Mouse (Mus musculus) liver, embryonic 14.5 days (tissue): ENCODE measurements around the gene Hpcal4. TPM values are rescaled to one million over a fixed set of nuclear protein-coding genes. Genes with fewer than 3 reads are reported as not detected.
A peak's percentile ranks its signal among the peaks of the same experiment; 100 is the strongest.

Source experiments
- ATAC-seq: fragments of 200-750 bp; cut with Nextera tagmentation; 2 replicates; pipeline ENCODE4 v1.8.0; 2017; ENCODE audit warnings: moderate number of reproducible peaks, mild to moderate bottlenecking, moderate library complexity; ENCODE audit not compliant: insufficient read depth
- DNase-seq, 3 experiments: peaks; one replicate each; pipeline ENCODE4 v3.0.0-alpha.2; 2012 to 2013; ENCODE audit warnings: low read depth in 3 of 3, low spot score in 3 of 3
- H3K27ac ChIP-seq: fragments of 300-500 bp; sonication (generic); 2 replicates; pipeline ENCODE4 v1.5.1; 2014; ENCODE audit warnings: moderate library complexity, mild to moderate bottlenecking, control low read depth, inconsistent platforms
- H3K27me3 ChIP-seq: fragments of 300-500 bp; sonication (generic); 2 replicates; pipeline ENCODE4 v1.6.1; 2014; ENCODE audit warnings: mild to moderate bottlenecking, low read length, moderate library complexity; ENCODE audit not compliant: control insufficient read depth, insufficient read depth
- H3K36me3 ChIP-seq: fragments of 300-500 bp; sonication (generic); replicated peaks from 2 replicates; pipeline ENCODE4 v1.6.1; 2014; ENCODE audit warnings: low read depth; ENCODE audit not compliant: control insufficient read depth, insufficient read depth
- H3K4me1 ChIP-seq, 2 experiments: fragments of 200-500 bp in 1 of 2; fragments of 300-500 bp in 1 of 2; sonication (generic) in 1 of 2; replicated peaks; 2 replicates each; pipeline ENCODE4 v1.6.1; 2012 to 2014; ENCODE audit warnings: antibody characterized with exemption in 1 of 2, inconsistent platforms in 1 of 2, low read length in 1 of 2; ENCODE audit not compliant: control insufficient read depth in 2 of 2, insufficient read depth in 2 of 2
- H3K4me2 ChIP-seq: fragments of 300-500 bp; sonication (generic); 2 replicates; pipeline ENCODE4 v1.6.1; 2014; ENCODE audit warnings: low read depth, mild to moderate bottlenecking, control low read depth, moderate library complexity
- H3K4me3 ChIP-seq, 2 experiments: fragments of 200-500 bp in 1 of 2; fragments of 300-500 bp in 1 of 2; sonication (generic) in 1 of 2; 2 replicates each; pipeline ENCODE4 v1.5.1; 2012 to 2014; ENCODE audit warnings: low read depth in 2 of 2, low read length in 2 of 2, mild to moderate bottlenecking in 2 of 2, control low read depth in 1 of 2, inconsistent platforms in 1 of 2, moderate library complexity in 1 of 2; ENCODE audit not compliant: insufficient read depth in 1 of 2
- H3K9ac ChIP-seq: fragments of 300-500 bp; sonication (generic); replicated peaks from 2 replicates; pipeline ENCODE4 v1.6.1; 2014; ENCODE audit warnings: mild to moderate bottlenecking, control low read depth, moderate library complexity
- H3K9me3 ChIP-seq: fragments of 300-500 bp; sonication (generic); 2 replicates; pipeline ENCODE4 v1.6.1; 2016; ENCODE audit warnings: low read length, mixed read lengths; ENCODE audit not compliant: control insufficient read depth
- CTCF ChIP-seq: IDR thresholded peaks from 2 replicates; pipeline ENCODE4 v1.5.1; 2016; ENCODE audit warnings: antibody characterized with exemption, low read depth, control low read depth
- EP300 ChIP-seq: IDR thresholded peaks from 2 replicates; pipeline ENCODE4 v1.6.1; 2016; ENCODE audit warnings: antibody characterized with exemption, low read depth
- WGBS: fragments of 180-500 bp; shearing (Covaris S2); extraction: QIAGEN DNeasy Blood & Tissue Kit; methylation state at CpG from one replicate; pipeline ENCODE4 v1.1.7; 2014; ENCODE audit not compliant: insufficient replicate concordance; 5-methylcytosine and 5-hydroxymethylcytosine counted together
- polyA plus RNA-seq, 2 experiments: library from polyadenylated mRNA; depleted of rRNA in 1 of 2; stranded (reverse) in 1 of 2; unstranded in 1 of 2; fragments of >200 nt; fragmentation: Nextera tagmentation in 1 of 2; extraction: Ambion mirVana in 1 of 2; gene quantifications; 2 replicates each; pipeline versions ENCODE4 v1.2.1 to v1.2.3; 2012 to 2014

Gene Hpcal4
- polyA plus RNA-seq, 2 experiments = not detected

DNA sequence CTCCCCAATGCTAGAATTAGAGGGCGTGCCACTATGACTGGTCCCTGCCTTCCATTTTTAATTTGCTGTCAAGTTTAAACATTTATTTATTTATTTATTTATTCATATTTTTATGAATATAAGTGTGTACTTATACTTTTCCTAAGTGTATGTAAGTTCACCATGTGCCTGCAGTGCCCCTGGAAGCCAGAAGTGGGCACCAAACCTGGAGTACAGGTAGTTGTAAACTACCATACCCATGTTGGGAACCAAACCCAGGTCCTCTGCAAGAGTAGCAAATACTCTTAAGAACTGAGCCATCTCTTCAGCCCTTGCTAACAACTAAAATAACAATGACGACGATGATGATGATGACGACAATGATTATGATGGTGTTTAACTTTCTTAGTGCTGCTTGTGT, 31.0 kb upstream of the Hpcal4 start:
- ATAC-seq (no peak), DNase-seq (no peak)
- Histone ChIP-seq H3K9me3 (no peaks in the 10 kb centered on the region), H3K27ac (no peak overlapping the region), H3K27me3 (no peaks in the 10 kb centered on the region), H3K4me3 (no peak overlapping the region), H3K9ac (no peak overlapping the region), H3K4me1 (no peaks in the 10 kb centered on the region), H3K4me2 (no peak overlapping the region), H3K36me3 (no peaks in the 10 kb centered on the region)
- WGBS = 59% methylated on average over 4 of the region's 4 CpGs
- TF ChIP-seq EP300 (no peak), CTCF (no peak)

DNA sequence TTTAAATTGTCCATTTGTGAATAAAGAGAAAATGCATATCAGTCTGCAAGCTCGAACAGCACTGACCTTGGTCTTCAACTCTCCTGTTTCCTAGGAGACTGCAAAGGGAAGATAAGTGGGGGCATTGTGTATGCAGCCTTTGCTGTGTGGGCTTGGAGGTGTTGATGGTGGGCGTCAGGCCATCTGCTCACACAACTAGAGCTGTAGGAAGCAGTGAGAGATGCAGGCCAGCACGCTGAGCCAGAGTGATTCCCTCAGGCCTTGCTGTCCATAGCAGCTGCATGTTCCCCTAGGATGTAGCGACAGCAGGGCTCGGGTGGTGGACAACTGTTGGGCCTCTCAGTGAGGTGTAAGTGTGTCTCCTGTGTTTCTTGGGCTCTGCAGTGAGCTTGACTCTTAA, 30.1 kb upstream of the Hpcal4 start:
- TF ChIP-seq EP300 = no peak
- TF ChIP-seq CTCF = no peak
- Histone ChIP-seq H3K27me3 (no peaks in the 10 kb centered on the region), H3K27ac (no peak overlapping the region), H3K4me1 (no peaks in the 10 kb centered on the region), H3K9me3 (no peaks in the 10 kb centered on the region), H3K36me3 (no peaks in the 10 kb centered on the region), H3K9ac (no peak overlapping the region), H3K4me3 (no peak overlapping the region), H3K4me2 (no peak overlapping the region)
- no peak for ATAC-seq
- DNase-seq = no peak
- WGBS = 43% methylated on average over 5 of the region's 5 CpGs

DNA sequence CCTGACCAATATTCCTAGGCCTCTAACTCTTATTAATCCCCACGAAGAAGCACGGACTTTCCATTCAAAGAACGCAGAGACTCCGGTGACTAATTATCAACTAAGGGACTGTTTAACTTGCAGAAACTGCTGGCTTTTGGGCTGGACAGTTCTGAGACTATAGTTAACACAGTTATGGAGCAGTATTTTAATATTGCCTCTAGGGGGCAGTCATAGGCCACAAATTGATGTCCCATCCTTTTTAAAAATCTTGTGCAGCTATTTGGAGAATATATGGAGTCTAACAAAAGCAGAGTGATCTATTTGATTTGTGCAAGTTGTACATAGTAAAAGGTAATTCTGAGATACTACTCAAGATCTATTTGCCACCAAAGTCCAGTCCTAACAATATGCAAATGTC, 28.0 kb upstream of the Hpcal4 start:
- no peak overlapping the region for H3K27ac ChIP-seq
- no peak overlapping the region for H3K4me2 ChIP-seq
- no peaks in the 10 kb centered on the region for H3K27me3 ChIP-seq
- no peaks in the 10 kb centered on the region for H3K36me3 ChIP-seq
- peak in 1 of 3 experiments; percentile 16 for DNase-seq
- no peak for ATAC-seq
- no peaks in the 10 kb centered on the region for H3K4me1 ChIP-seq
- H3K9ac ChIP-seq = no peak overlapping the region
- TF ChIP-seq CTCF (peak; percentile 43; the same call in 1 of the 2 replicates), EP300 (no peak)
- H3K4me3 ChIP-seq = no peak overlapping the region
- H3K9me3 ChIP-seq = no peaks in the 10 kb centered on the region
- WGBS = 14% methylated on average over 4 of the region's 4 CpGs

DNA sequence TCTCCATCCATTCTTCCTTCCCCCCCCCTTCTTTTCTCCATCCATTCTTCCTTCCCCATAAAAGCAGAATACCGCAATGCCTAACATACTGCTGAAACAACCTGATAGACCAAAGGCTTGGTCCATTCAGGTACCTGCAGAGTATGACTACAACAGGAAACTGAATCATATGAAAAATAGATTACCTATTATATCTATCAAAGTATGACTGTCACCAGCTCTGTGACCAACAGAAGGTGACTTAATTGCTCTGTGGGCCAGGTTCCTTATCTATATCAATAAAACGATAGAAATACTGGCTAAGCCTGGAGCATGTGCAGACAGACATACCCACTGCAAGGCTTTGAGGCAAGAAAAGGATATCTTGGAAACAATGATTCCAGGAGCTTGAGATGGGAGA, 27.6 kb upstream of the Hpcal4 start:
- WGBS = 44% methylated on average over 2 of the region's 2 CpGs
- TF ChIP-seq CTCF (no peak), EP300 (no peak)
- H3K4me3 ChIP-seq = no peak overlapping the region
- no peak overlapping the region for H3K4me2 ChIP-seq
- no peak overlapping the region for H3K27ac ChIP-seq
- no peak overlapping the region for H3K9ac ChIP-seq
- ATAC-seq (no peak), DNase-seq (no peak)
- H3K27me3 ChIP-seq = no peaks in the 10 kb centered on the region
- no peaks in the 10 kb centered on the region for H3K4me1 ChIP-seq
- H3K9me3 ChIP-seq = no peaks in the 10 kb centered on the region
- H3K36me3 ChIP-seq = no peaks in the 10 kb centered on the region

DNA sequence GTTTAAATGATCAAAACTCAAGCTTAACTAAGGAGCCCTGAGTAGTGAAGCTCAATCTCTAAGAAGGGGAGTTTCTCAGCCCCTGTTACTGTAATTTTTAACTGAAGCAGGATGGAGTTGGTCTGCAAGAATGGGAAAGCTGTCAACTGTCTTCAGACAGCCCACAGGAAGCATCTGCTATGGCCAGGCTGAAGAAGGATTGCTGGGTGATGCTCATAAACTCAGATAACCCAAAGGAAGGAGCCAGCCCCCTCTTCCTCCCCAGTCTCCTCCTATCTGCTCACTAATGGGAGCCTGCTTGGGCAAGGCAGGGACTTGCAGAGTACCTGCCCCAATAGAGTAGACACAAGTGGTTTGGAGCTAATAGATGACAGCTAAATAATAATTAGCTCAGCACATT, 27.2 kb upstream of the Hpcal4 start:
- H3K27me3 ChIP-seq = no peaks in the 10 kb centered on the region
- no peak for ATAC-seq
- H3K9ac ChIP-seq = no peak overlapping the region
- H3K4me2 ChIP-seq = no peak overlapping the region
- DNase-seq = no peak
- H3K4me3 ChIP-seq = no peak overlapping the region
- H3K9me3 ChIP-seq = no peaks in the 10 kb centered on the region
- no peak overlapping the region for H3K27ac ChIP-seq
- H3K4me1 ChIP-seq = no peaks in the 10 kb centered on the region
- no peaks in the 10 kb centered on the region for H3K36me3 ChIP-seq
- TF ChIP-seq EP300 = no peak
- TF ChIP-seq CTCF = no peak
